12 mouse cellular contexts compared by ENCODE assay signal in genomic region chr19:25036784-25037183, GRCm38 (mm10). TPM values are rescaled to one million over a fixed set of nuclear protein-coding genes. Genes with fewer than 3 reads are reported as not detected.
DNase-seq lines count a peak whose midpoint lies in the region; ATAC-seq lines count a peak whose summit lies in the region.
"Had no signal": no experiment of that assay in that cellular context is flagged by ENCODE, and none has a peak within 500 bp of the region (broad histone marks: within the 10 kb centered on the region; RNA-seq: fewer than 3 reads in every experiment).

No protein-coding gene starts in this region.

- peaks cover 64% of the 10 kb centered on the region for H3K36me3 ChIP-seq in megakaryocyte, embryonic 14.5 days (replicated peaks; ENCODE audit: low read length)
- no peaks in the 10 kb centered on the region for H3K36me3 ChIP-seq in lung, embryonic 15.5 days
- no peaks in the 10 kb centered on the region for H3K36me3 ChIP-seq in stomach, embryonic 15.5 days
- H3K36me3 ChIP-seq: forebrain, embryonic 15.5 days; hindbrain, embryonic 15.5 days had no signal

- WGBS in lung, embryonic 15.5 days = 53% methylated on average over 5 of the region's 5 CpGs
- WGBS in stomach, embryonic 15.5 days = 72% methylated on average over 5 of the region's 5 CpGs

- ATAC-seq in megakaryocyte, adult 5-6 weeks (ENCODE audit: poor library complexity, severe bottlenecking) = no peak
- ATAC-seq in lung, embryonic 15.5 days (ENCODE audit: borderline replicate concordance, extremely low read depth, low FRiP score, low TSS enrichment) = no peak
- ATAC-seq in stomach, embryonic 15.5 days (ENCODE audit: insufficient read depth, low FRiP score, low read depth) = peak; percentile 59; the same call in 1 of the 2 replicates
- ATAC-seq: forebrain, embryonic 15.5 days had no signal

- peak; percentile 37 for DNase-seq in kidney, adult 9 months
- DNase-seq in gastrocnemius, postnatal 10 days = no peak
- no peak for DNase-seq in thymus, postnatal 4 days
- DNase-seq: cerebellum, postnatal 25 days; heart, adult 18-20 months; left cerebral cortex, postnatal 4 days had no signal

- peaks cover 68% of the 10 kb centered on the region for H3K4me1 ChIP-seq in megakaryocyte, embryonic 14.5 days
- H3K4me1 ChIP-seq in lung, embryonic 15.5 days = peaks cover 36% of the 10 kb centered on the region
- H3K4me1 ChIP-seq in stomach, embryonic 15.5 days = peaks cover 11% of the 10 kb centered on the region; the same call in 1 of the 2 replicates
- H3K4me1 ChIP-seq: forebrain, embryonic 15.5 days; hindbrain, embryonic 15.5 days had no signal

- peak overlapping the region; percentile 2; the same call in 1 of the 2 replicates for H3K4me2 ChIP-seq in lung, embryonic 15.5 days
- no peak overlapping the region for H3K4me2 ChIP-seq in stomach, embryonic 15.5 days
- H3K4me2 ChIP-seq: forebrain, embryonic 15.5 days; hindbrain, embryonic 15.5 days had no signal

- H3K9me3 ChIP-seq in megakaryocyte, embryonic 14.5 days = no peaks in the 10 kb centered on the region
- H3K9me3 ChIP-seq in lung, embryonic 15.5 days = no peaks in the 10 kb centered on the region
- no peaks in the 10 kb centered on the region for H3K9me3 ChIP-seq in stomach, embryonic 15.5 days
- H3K9me3 ChIP-seq: forebrain, embryonic 15.5 days; hindbrain, embryonic 15.5 days had no signal

- peak overlapping the region; percentile 76 for H3K4me3 ChIP-seq in megakaryocyte, embryonic 14.5 days (replicated peaks)
- H3K4me3 ChIP-seq in lung, embryonic 15.5 days = no peak overlapping the region
- no peak overlapping the region for H3K4me3 ChIP-seq in stomach, embryonic 15.5 days (replicated peaks)
- H3K4me3 ChIP-seq: forebrain, embryonic 15.5 days; hindbrain, embryonic 15.5 days had no signal

- H3K9ac ChIP-seq in lung, embryonic 15.5 days = no peak overlapping the region
- H3K9ac ChIP-seq in stomach, embryonic 15.5 days = no peak overlapping the region
- H3K9ac ChIP-seq: forebrain, embryonic 15.5 days; hindbrain, embryonic 15.5 days had no signal

- H3K27ac ChIP-seq in lung, embryonic 15.5 days = peak overlapping the region; percentile 85
- H3K27ac ChIP-seq in stomach, embryonic 15.5 days = peak overlapping the region; percentile 81
- H3K27ac ChIP-seq: forebrain, embryonic 15.5 days; hindbrain, embryonic 15.5 days had no signal

- no peaks in the 10 kb centered on the region for H3K27me3 ChIP-seq in megakaryocyte, embryonic 14.5 days (replicated peaks)
- no peaks in the 10 kb centered on the region for H3K27me3 ChIP-seq in lung, embryonic 15.5 days
- no peaks in the 10 kb centered on the region for H3K27me3 ChIP-seq in stomach, embryonic 15.5 days (replicated peaks)
- H3K27me3 ChIP-seq: forebrain, embryonic 15.5 days; hindbrain, embryonic 15.5 days had no signal

RNA-seq across cellular contexts. Expression of gene Dock8, which starts 37.5 kb away (rescaled TPM):
- 7.9 and 18.0 TPM in 2 replicates for polyA plus RNA-seq in megakaryocyte, embryonic 14.5 days (2012; ENCODE audit: insufficient read depth, low replicate concordance)
- total RNA-seq in megakaryocyte, adult 5-6 weeks (2015) = 168 and 172 TPM in 2 replicates
- total RNA-seq in megakaryocyte, adult 5-6 weeks (2017) = 89.8 and 102 TPM in 2 replicates
- 4.2 and 4.5 TPM in 2 replicates for polyA plus RNA-seq in lung, embryonic 15.5 days (2015; fragmentation: Nextera tagmentation; extraction: Ambion mirVana)
- polyA plus RNA-seq in stomach, embryonic 15.5 days (2015; fragmentation: Nextera tagmentation; extraction: Ambion mirVana) = 6.0 and 6.9 TPM in 2 replicates
- total RNA-seq in gastrocnemius, postnatal 10 days (2021) = 1 to 10 TPM; 4.3 to 5.1 TPM
